Mouse (Mus musculus) heart, embryonic 11.5 days (tissue): ENCODE measurements around the gene Hnrnpa3. TPM values are rescaled to one million over a fixed set of nuclear protein-coding genes. Genes with fewer than 3 reads are reported as not detected.

Source experiments
- ATAC-seq: fragments of 200-750 bp; cut with Nextera tagmentation; replicated peaks from 2 replicates; pipeline ENCODE4 v1.8.0; 2017; ENCODE audit warnings: moderate library complexity; ENCODE audit not compliant: insufficient number of reproducible peaks, low FRiP score, low TSS enrichment
- H3K27ac ChIP-seq: fragments of 300-500 bp; sonication (generic); 2 replicates; pipeline ENCODE4 v1.5.1; 2014; ENCODE audit warnings: mild to moderate bottlenecking, low read depth, low read length
- H3K27me3 ChIP-seq: fragments of 300-500 bp; sonication (generic); 2 replicates; pipeline ENCODE4 v1.6.1; 2014; ENCODE audit warnings: mild to moderate bottlenecking, low read length, mixed read lengths; ENCODE audit not compliant: control insufficient read depth, insufficient read depth
- H3K36me3 ChIP-seq: fragments of 300-500 bp; sonication (generic); 2 replicates; pipeline ENCODE4 v1.6.1; 2014; ENCODE audit warnings: mild to moderate bottlenecking, low read length, moderate library complexity, mixed read lengths; ENCODE audit not compliant: control insufficient read depth, insufficient read depth
- H3K4me1 ChIP-seq: fragments of 300-500 bp; sonication (generic); 2 replicates; pipeline ENCODE4 v1.6.1; 2014; ENCODE audit warnings: low read length; ENCODE audit not compliant: control insufficient read depth, insufficient read depth
- H3K4me2 ChIP-seq: fragments of 300-500 bp; sonication (generic); 2 replicates; pipeline ENCODE4 v1.6.1; 2014; ENCODE audit warnings: mild to moderate bottlenecking, moderate library complexity
- H3K4me3 ChIP-seq: fragments of 300-500 bp; sonication (generic); 2 replicates; pipeline ENCODE4 v1.5.1; 2014; ENCODE audit warnings: low read depth, low read length
- H3K9ac ChIP-seq: fragments of 300-500 bp; sonication (generic); 2 replicates; pipeline ENCODE4 v1.6.1; 2014; ENCODE audit warnings: mild to moderate bottlenecking, low read depth, low read length, moderate library complexity
- H3K9me3 ChIP-seq: fragments of 300-500 bp; sonication (generic); replicated peaks from 2 replicates; pipeline ENCODE4 v1.6.1; 2016; ENCODE audit warnings: low read length; ENCODE audit not compliant: control insufficient read depth
- WGBS: fragments of 180-500 bp; shearing (Covaris S2); extraction: QIAGEN DNeasy Blood & Tissue Kit; methylation state at CpG from one replicate; pipeline ENCODE4 v1.1.7; 2014; ENCODE audit not compliant: insufficient replicate concordance; 5-methylcytosine and 5-hydroxymethylcytosine counted together
- microRNA-seq: library from miRNA; unstranded; fragments of <30 nt; microRNA quantifications from one replicate; pipeline ENCODE4, GENCODE M21; 2016; ENCODE audit warnings: borderline number of aligned reads
- polyA plus RNA-seq: library from polyadenylated mRNA; unstranded; fragments of >200 nt; fragmentation: Nextera tagmentation; extraction: Ambion mirVana; gene quantifications from 2 replicates; pipeline ENCODE4 v1.2.1, GENCODE M21; 2014

The Hnrnpa3 gene
- polyA plus RNA-seq, 1 experiment from 2014 or later: 164 TPM

GRCm38 (mm10) chr2:75706435-75706834, 47.4 kb downstream of the Hnrnpa3 start:
- H3K27ac ChIP-seq: peak overlapping the region; percentile 47
- H3K4me2 ChIP-seq: peak overlapping the region; percentile 31
- no peaks in the 10 kb centered on the region for H3K36me3 ChIP-seq
- WGBS: 64% methylated on average over 5 of the region's 5 CpGs
- ATAC-seq: no peak
- no peaks in the 10 kb centered on the region for H3K27me3 ChIP-seq
- peaks cover 25% of the 10 kb centered on the region for H3K4me1 ChIP-seq
- 0 out of 2 replicates have a peak, but pooled peaks cover 5% of the 10 kb centered on the region for H3K9me3 ChIP-seq
- H3K4me3 ChIP-seq: no peak overlapping the region
- no peak overlapping the region for H3K9ac ChIP-seq

GRCm38 (mm10) chr2:75707420-75707819, 48.4 kb downstream of the Hnrnpa3 start:
- WGBS: 7% methylated on average over 1 of the region's 1 CpGs
- no peak overlapping the region for H3K9ac ChIP-seq
- no peak overlapping the region for H3K27ac ChIP-seq
- H3K4me2 ChIP-seq: no peak overlapping the region
- no peak overlapping the region for H3K4me3 ChIP-seq
- no peaks in the 10 kb centered on the region for H3K36me3 ChIP-seq
- ATAC-seq: no peak
- peaks cover 16% of the 10 kb centered on the region for H3K4me1 ChIP-seq
- H3K27me3 ChIP-seq: no peaks in the 10 kb centered on the region
- H3K9me3 ChIP-seq: 0 out of 2 replicates have a peak, but pooled peaks cover 5% of the 10 kb centered on the region

GRCm38 (mm10) chr2:75713083-75713482, 54.0 kb downstream of the Hnrnpa3 start:
- 0 out of 2 replicates have a peak, but pooled peaks cover 5% of the 10 kb centered on the region for H3K9me3 ChIP-seq
- 84% methylated on average over 3 of the region's 3 CpGs for WGBS
- no peak overlapping the region for H3K4me2 ChIP-seq
- no peaks in the 10 kb centered on the region; the same call in 1 of the 2 replicates for H3K4me1 ChIP-seq
- H3K36me3 ChIP-seq: no peaks in the 10 kb centered on the region
- ATAC-seq: no peak
- no peak overlapping the region for H3K27ac ChIP-seq
- H3K27me3 ChIP-seq: no peaks in the 10 kb centered on the region
- no peak overlapping the region for H3K9ac ChIP-seq
- no peak overlapping the region for H3K4me3 ChIP-seq

GRCm38 (mm10) chr2:75714766-75715165, 55.7 kb downstream of the Hnrnpa3 start:
- Histone ChIP-seq H3K9me3 (no peaks in the 10 kb centered on the region), H3K4me2 (no peak overlapping the region), H3K27me3 (no peaks in the 10 kb centered on the region), H3K27ac (no peak overlapping the region), H3K36me3 (no peaks in the 10 kb centered on the region), H3K4me3 (no peak overlapping the region), H3K4me1 (no peaks in the 10 kb centered on the region; the same call in 1 of the 2 replicates), H3K9ac (no peak overlapping the region)
- WGBS: 77% methylated on average over 4 of the region's 4 CpGs
- no peak for ATAC-seq

GRCm38 (mm10) chr2:75716046-75717016, 57.3 kb downstream of the Hnrnpa3 start:
- H3K36me3 ChIP-seq: no peaks in the 10 kb centered on the region
- ATAC-seq: no peak
- no peak overlapping the region for H3K4me3 ChIP-seq
- H3K4me1 ChIP-seq: no peaks in the 10 kb centered on the region
- WGBS: 61% methylated on average over 12 of the region's 12 CpGs
- no peak overlapping the region for H3K4me2 ChIP-seq
- no peaks in the 10 kb centered on the region for H3K9me3 ChIP-seq
- no peaks in the 10 kb centered on the region for H3K27me3 ChIP-seq
- H3K27ac ChIP-seq: no peak overlapping the region
- H3K9ac ChIP-seq: no peak overlapping the region

Small RNAs within 50 kb of the gene (microRNA-seq; reads per million reads assigned to microRNA genes)
- not detected for gene Gm24574

Other genes with a start within 250 kb of the Hnrnpa3 start
- gene Nfe2l2, start 45.4 kb downstream of the Hnrnpa3 start, polyA plus RNA-seq: 46.7 and 48.7 TPM in 2 replicates
- gene Agps, start 172.9 kb downstream of the Hnrnpa3 start, polyA plus RNA-seq: 29.2 and 41.2 TPM in 2 replicates